Mouse (Mus musculus) mouse trophoblast stem cell (cell line): Measurements from ENCODE around the gene Cfh.
"Not testable (repeated sequence)": the region's sequence is repeated elsewhere in the genome, so short reads cannot be mapped to it uniquely, and the experiment has no call there.

ENCODE experiments used
- in situ Hi-C, 2 experiments: fragments of 300-500 bp; cut with MseI, MboI; formaldehyde crosslinking; loops; 2 replicates in 1 of 2; 3 replicates in 1 of 2; pipeline ENCODE4 v1.15.1; 2025

Gene Cfh

GRCm38 (mm10) chr1:140183664-140184063, at the start of gene Cfh:
Cfh (minus strand) TSS chr1:140183764.
- in situ Hi-C loops: not testable (repeated sequence)

GRCm38 (mm10) chr1:140226673-140227072, 43.1 kb upstream of the Cfh start:
- in situ Hi-C loops: no loop called here

DNA sequence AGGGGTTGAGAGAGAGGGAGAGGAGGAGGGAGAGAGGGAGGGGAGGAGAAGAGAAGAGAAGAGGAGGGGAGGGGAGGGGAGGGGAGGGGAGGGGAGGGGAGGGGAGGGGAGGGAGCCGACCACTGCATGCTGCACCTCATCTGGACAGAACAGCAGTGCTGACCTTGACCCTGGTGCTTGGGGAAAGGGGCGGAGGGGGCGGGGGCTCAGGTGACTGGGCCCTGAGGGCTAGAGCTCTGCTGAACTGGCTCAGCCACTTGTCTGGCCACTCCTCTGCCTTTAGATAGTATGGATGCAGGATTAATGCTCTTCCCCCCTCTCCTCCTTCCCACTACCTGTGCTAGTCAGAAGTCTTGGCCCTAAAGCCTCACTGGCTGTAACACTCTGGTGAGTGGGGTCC, 41.7 kb upstream of the Cfh start:
- in situ Hi-C loops: no loop called here

DNA sequence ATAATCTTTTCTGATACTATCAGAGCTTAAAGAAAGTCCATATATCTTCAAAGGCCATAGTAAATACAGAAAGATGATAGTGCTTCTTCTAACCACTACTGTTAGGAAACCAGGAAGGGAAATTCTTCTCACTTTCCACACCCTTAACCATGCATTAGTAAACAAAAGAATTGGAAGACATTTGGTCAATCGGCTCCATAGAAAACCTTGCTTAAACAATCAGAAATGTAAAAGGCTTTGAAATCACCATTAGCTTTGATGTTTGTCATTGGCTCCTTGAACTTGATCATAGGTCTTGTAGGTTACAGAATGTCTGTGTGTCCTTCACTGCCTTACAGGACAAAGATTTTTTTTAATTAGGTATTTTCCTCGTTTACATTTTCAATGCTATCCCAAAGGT, 21.8 kb upstream of the Cfh start:
- in situ Hi-C loops: no loop called here

GRCm38 (mm10) chr1:140188500-140188899, 4.9 kb upstream of the Cfh start:
- in situ Hi-C loops: not testable (repeated sequence)

DNA sequence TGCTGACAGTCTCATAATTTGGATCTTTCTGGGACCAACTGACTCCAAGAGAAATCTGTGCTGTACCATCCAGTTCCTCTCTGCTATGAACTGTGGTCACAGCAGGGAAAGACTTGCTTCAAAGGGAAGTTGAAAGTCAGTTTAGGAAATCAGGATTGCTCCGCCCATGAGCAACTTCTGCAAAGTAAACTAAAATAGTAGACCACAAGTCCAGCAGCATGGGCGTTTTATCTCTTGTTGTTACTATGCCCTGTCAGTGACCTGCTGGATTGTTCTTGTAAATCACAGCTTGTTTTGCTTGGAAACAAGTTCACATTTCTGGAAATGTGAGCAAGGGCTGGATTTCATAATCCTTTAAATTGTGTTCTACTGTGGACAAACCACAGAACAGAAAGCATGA, 356 bp downstream of the Cfh start:
- in situ Hi-C loops: no loop called here

GRCm38 (mm10) chr1:140180125-140180524, 3.4 kb downstream of the Cfh start:
- in situ Hi-C loops: no loop called here

DNA sequence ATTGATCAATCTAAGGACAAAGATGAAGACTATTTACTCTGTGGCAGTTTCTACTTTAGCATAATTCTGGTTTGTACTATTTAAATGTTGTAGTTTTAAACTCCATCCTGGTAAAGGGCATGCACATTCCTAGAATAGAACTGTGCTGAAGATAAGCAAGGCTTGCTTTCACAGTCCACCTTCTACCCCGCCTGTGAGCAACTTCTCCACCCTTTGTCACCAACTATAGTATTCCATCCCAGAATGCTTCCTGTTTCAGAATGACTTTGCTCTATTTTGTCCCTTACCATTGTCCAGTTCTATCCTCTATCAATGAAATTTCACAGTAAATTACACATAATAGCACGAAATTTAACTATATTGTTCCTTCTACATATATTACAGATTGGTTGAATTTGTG, 8.1 kb downstream of the Cfh start:
- in situ Hi-C loops: no loop called here

DNA sequence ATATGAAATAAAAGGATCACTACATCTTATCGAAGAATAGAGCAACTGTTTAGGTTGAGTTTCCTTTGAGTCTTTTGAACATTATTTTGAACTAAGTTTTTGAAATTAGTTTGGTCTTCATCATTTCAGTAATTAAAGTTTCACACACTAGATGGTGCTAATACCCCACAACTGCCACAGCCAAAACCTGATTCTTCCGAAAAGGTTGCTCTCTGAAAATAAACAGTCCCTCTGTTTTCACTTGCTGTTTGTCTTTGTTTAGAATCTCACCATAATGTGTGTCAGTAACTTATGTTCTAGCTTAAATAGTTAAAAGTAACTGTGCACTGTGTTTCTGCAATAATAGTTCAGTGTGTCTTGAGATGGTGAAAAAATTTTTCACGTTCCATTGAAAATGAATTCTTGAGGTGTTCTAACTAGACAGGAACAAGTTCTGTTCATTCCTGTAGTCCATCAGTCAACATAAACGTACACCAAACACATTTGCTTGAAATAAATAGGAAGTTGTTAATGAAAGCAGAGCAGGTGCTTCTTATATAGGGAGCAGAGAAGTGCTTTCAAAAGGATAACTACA, 11.9 kb downstream of the Cfh start:
- in situ Hi-C loops: loop anchor here (5.0 kb wide), 1 partner anchor 361 kb away; no protein-coding TSS in a partner anchor

DNA sequence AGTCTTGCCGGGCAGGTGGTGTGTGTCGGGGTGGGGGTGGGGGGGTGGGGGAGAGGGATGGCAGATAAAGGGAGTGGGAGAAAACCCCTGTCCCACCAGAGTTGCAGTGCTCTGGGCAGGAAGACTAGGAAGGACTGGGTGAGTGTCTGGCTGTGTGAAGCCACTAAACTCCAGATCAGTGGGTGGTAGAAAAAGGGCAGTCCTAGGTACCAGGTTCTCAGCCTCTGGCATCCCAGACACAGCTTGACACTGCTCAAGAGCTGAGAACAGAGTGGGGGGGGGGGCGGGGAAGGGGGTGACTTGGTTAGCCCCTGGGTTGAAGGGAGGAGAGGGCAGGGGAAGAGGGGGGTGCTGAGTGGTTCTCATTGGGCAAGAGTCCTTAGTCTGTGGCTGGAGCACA, 24.6 kb downstream of the Cfh start:
- in situ Hi-C loops: no loop called here

- in situ Hi-C loops: no loop called here
Measured at GRCm38 (mm10) chr1:140069471-140069870, 114.1 kb downstream of the Cfh start.
